Mouse (Mus musculus): ENCODE results near the gene Tmem186.

DNA sequence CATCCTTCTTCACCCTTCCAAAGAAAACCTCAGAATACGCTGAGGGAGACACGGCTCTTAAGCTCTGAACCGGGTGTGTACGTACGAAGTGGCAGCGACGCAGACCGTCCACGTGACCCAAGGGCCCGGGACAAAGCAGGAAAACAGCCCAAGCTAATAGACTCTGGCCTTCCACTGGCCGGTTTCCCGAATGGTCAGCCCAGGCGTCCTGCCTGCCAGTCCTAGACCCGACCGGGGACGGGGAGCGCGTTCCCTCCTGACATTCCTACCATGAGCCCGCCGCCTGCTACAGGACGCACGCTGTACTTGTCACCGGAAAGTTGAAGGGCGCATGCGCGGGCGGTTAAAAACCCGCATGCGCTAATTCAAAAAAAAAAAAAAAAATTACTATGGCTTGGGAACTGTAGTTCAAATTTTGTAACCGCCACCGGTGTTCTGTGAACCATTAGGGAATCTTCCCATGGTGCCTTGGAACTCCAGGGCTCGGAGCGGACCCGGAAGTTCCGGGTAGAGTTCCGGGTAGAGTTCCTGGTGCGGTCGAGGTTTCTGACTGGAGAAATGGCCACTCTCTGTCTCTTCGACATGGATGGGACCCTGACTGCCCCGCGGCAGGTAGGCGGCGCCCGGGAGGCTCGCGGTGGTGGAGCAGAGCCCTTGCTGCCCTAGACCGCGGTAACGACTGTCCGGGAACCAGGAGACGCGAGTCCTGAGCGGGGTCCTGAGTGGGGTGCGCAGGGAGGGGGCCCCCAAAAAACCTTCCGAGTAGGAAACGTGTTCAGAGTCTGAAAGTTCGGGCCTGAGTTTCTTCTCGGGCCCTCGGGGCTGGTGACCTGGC is at the start of gene Tmem186, which contains the start of gene Pmm2:
- TF ChIP-seq CTCF (IDR thresholded peaks at IDR 0.05; ENCODE audit: insufficient read depth, low read length) (no peak), POLR2A (IDR thresholded peaks at IDR 0.05; ENCODE audit: borderline replicate concordance, extremely low read depth, low read depth, low read length) (peak; percentile 55; the same call in 1 of the 2 replicates)

Measured in lung, adult 2 months (tissue).